Mouse (Mus musculus): ENCODE results near the gene Hspg2.

DNA sequence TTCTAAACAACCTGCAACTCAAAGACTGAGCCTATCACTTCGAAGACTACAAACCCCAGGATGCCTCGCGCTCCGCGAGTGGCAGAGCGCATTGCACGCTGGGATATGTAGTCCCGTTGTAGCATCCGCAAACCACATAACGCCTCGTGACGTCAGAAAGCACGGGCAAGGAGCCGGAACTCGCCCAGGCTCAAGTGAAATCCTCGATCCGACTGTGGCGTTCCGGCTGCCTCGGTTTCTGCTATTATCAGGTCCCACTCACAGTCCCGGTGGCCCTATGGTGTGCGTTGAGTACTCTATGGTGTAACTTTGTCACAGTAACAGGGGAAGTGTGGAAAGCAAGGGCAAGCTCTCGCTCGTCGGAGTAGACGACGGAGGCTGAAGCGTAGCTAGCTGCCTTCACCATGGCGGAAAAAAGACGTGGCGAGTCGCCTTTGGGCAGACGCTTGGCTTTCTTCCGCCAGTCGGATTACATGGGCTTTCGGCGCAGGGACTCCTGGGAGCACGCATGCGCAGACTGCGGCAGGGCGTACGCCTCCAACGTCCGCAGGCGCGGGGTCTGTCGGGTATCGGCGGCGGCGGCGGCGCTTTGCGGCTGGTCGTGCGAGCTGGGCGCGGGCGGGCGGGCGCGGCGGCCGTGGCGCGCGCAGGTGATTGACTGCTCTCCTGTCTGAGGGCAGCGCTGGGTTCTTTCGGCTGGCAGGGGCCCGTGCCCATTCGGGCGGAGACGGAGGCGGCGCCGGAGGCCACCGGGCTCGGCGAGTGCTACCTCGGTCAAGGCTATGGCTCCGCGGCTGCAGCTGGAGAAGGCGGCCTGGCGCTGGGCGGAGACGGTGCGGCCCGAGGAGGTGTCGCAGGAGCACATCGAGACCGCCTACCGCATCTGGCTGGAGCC lies 125.3 kb downstream of the Hspg2 start, which contains the start of gene Usp48:
- TF ChIP-seq MAFK (IDR thresholded peaks at IDR 0.05; ENCODE audit: insufficient read depth, low read depth, low read length) (no peak), ZC3H11A (IDR thresholded peaks at IDR 0.05; ENCODE audit: borderline replicate concordance, low read depth, low read length) (no peak)

All from ES-E14 (cell line).